Mouse (Mus musculus) kidney, postnatal 0 days (tissue): ENCODE results near the gene H3f3b. TPM values are rescaled to one million over a fixed set of nuclear protein-coding genes. Genes with fewer than 3 reads are reported as not detected.
A peak's percentile ranks its signal among the peaks of the same experiment; 100 is the strongest.

Experiments
- ATAC-seq: fragments of 200-750 bp; cut with Nextera tagmentation; replicated peaks from 2 replicates; pipeline ENCODE4 v1.8.0; 2017; ENCODE audit warnings: low read depth, moderate number of reproducible peaks, moderate TSS enrichment, moderate library complexity; ENCODE audit not compliant: low FRiP score
- DNase-seq: peaks from one replicate; pipeline ENCODE4 v3.0.0-alpha.2; 2016; ENCODE audit warnings: low spot score
- H3K27ac ChIP-seq: fragments of 300-500 bp; sonication (generic); 2 replicates; pipeline ENCODE4 v1.5.1; 2014; ENCODE audit warnings: mild to moderate bottlenecking
- H3K27me3 ChIP-seq: fragments of 300-500 bp; sonication (generic); 2 replicates; pipeline ENCODE4 v1.6.1; 2014; ENCODE audit warnings: low read length, mixed read lengths; ENCODE audit not compliant: insufficient read depth
- H3K36me3 ChIP-seq: fragments of 300-500 bp; sonication (generic); 2 replicates; pipeline ENCODE4 v1.6.1; 2014; ENCODE audit warnings: low read length, mixed read lengths; ENCODE audit not compliant: insufficient read depth
- H3K4me1 ChIP-seq: fragments of 300-500 bp; sonication (generic); replicated peaks from 2 replicates; pipeline ENCODE4 v1.6.1; 2014; ENCODE audit warnings: antibody characterized with exemption, low read length, mixed read lengths; ENCODE audit not compliant: insufficient read depth
- H3K4me2 ChIP-seq: fragments of 300-500 bp; sonication (generic); 2 replicates; pipeline ENCODE4 v1.6.1; 2014; ENCODE audit warnings: mild to moderate bottlenecking, low read length, moderate library complexity, mixed read lengths
- H3K4me3 ChIP-seq: fragments of 300-500 bp; sonication (generic); replicated peaks from 2 replicates; pipeline ENCODE4 v1.5.1; 2014; ENCODE audit warnings: low read depth, low read length
- H3K9ac ChIP-seq: fragments of 300-500 bp; sonication (generic); 2 replicates; pipeline ENCODE4 v1.6.1; 2014; ENCODE audit warnings: low read depth, low read length
- H3K9me3 ChIP-seq: fragments of 300-500 bp; sonication (generic); replicated peaks from 2 replicates; pipeline ENCODE4 v1.6.1; 2016; ENCODE audit warnings: low read length, inconsistent platforms, mixed read lengths
- CTCF ChIP-seq: IDR thresholded peaks from 2 replicates; pipeline ENCODE4 v1.5.1; 2016; ENCODE audit warnings: antibody characterized with exemption, low read depth, mild to moderate bottlenecking, moderate library complexity
- WGBS: fragments of 180-500 bp; shearing (Covaris S2); extraction: QIAGEN DNeasy Blood & Tissue Kit; methylation state at CpG from one replicate; pipeline ENCODE4 v1.1.7; 2014; 5-methylcytosine and 5-hydroxymethylcytosine counted together
- polyA plus RNA-seq: library from polyadenylated mRNA; unstranded; fragments of >200 nt; fragmentation: Nextera tagmentation; extraction: Ambion mirVana; gene quantifications from 2 replicates; pipeline ENCODE4 v1.2.1, GENCODE M21; 2015

The H3f3b gene
- polyA plus RNA-seq, 1 experiment from 2014 or later: 1,980 TPM

DNA sequence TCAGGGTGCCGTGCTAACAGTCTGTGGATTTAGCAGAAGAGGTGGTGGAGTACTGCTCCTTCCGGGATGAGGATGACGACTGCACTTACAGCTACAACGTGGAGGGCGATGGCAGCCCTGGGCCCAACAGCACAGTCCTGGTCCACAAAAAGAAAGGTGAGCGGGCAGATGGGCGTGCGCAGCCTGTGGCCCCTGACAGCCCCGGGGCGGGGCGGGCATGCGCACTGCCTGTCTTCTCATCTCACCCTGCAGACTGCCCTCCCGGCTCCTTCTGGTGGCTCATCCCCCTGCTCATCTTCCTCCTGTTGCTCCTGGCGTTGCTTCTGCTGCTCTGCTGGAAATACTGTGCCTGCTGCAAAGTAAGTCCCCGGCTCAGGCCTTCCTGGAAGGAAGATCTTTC lies 38.1 kb downstream of the H3f3b start:
- no peaks in the 10 kb centered on the region for H3K4me1 ChIP-seq
- H3K27ac ChIP-seq: no peak overlapping the region
- H3K9me3 ChIP-seq: no peaks in the 10 kb centered on the region
- ATAC-seq: no peak
- WGBS: 48% methylated on average over 15 of the region's 15 CpGs
- no peaks in the 10 kb centered on the region for H3K27me3 ChIP-seq
- 0 out of 2 replicates have a peak overlapping the region, but pooled peaks have one; percentile 19 for H3K9ac ChIP-seq
- peak overlapping the region; percentile 13; the same call in 1 of the 2 replicates for H3K4me2 ChIP-seq
- no peak overlapping the region for H3K4me3 ChIP-seq
- DNase-seq: no peak
- TF ChIP-seq CTCF: no peak
- no peaks in the 10 kb centered on the region for H3K36me3 ChIP-seq

DNA sequence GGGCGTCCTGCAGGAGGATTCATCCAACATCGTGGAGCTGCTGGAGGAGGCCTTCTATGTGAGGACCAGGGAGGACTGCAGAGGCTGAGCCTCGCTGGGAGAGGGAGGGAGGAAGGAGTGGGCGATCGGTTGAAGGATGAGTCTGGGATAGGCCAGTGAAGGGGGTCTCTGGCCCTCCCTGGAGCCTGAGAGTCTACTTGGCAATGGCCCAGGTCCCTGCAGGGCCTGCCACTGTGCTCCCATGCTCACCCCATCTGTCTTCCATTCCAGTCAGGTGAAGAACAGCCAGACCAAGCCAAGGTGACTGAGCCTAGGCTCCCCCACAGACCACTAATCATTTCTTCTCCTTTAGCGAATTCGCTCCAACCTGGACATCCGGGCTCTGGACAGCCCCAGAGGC lies 44.5 kb downstream of the H3f3b start:
- no peaks in the 10 kb centered on the region for H3K36me3 ChIP-seq
- H3K9me3 ChIP-seq: no peaks in the 10 kb centered on the region
- no peak overlapping the region for H3K4me2 ChIP-seq
- no peak for DNase-seq
- H3K9ac ChIP-seq: no peak overlapping the region
- H3K4me1 ChIP-seq: no peaks in the 10 kb centered on the region
- no peaks in the 10 kb centered on the region for H3K27me3 ChIP-seq
- no peak for TF ChIP-seq CTCF
- 83% methylated on average over 8 of the region's 8 CpGs for WGBS
- ATAC-seq: no peak
- H3K27ac ChIP-seq: no peak overlapping the region
- no peak overlapping the region for H3K4me3 ChIP-seq

DNA sequence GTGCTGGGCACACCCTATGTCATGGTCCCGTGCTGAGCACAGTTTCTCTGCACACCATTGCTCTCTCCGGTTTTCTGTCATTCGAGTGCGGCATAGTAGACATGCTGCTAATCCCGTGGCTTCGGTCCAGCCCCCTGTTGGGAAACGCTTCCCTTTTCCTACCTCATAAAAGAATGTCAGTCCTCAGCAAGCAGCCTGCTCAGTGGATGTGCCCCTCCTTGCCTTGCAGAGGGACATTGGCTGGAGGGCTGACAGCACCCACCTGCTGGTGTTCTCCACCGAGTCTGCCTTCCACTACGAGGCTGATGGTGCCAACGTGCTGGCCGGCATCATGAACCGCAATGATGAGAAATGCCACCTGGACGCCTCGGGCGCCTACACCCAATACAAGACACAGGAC lies 45.3 kb downstream of the H3f3b start:
- Histone ChIP-seq H3K4me1 (no peaks in the 10 kb centered on the region), H3K27me3 (no peaks in the 10 kb centered on the region), H3K4me2 (no peak overlapping the region), H3K4me3 (no peak overlapping the region), H3K27ac (no peak overlapping the region), H3K36me3 (no peaks in the 10 kb centered on the region), H3K9me3 (no peaks in the 10 kb centered on the region), H3K9ac (no peak overlapping the region)
- TF ChIP-seq CTCF: no peak
- no peak for ATAC-seq
- DNase-seq: no peak
- 86% methylated on average over 15 of the region's 15 CpGs for WGBS

DNA sequence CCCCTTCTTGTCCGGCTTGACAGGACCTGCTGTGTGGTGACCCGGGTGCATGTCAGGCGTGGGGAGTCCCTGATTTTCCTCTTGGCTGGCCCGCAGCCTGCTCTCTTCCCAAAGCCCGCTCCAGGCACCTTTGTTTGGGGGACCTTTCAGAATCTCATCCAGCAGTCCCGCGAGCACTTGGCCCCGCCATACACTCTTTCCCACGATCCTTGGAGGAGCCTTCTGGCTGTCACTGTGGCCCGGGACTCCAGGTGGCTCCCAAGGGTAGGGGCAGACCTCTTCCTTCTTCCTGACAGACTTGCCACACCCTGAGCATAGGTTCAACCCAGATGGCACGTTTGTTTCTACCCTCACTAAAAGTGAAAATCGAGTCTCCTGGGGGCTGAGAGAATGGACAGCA lies 52.2 kb downstream of the H3f3b start:
- H3K27ac ChIP-seq: no peak overlapping the region
- 23% methylated on average over 12 of the region's 12 CpGs for WGBS
- 0 out of 2 replicates have a peak, but pooled peaks cover 3% of the 10 kb centered on the region for H3K27me3 ChIP-seq

DNA sequence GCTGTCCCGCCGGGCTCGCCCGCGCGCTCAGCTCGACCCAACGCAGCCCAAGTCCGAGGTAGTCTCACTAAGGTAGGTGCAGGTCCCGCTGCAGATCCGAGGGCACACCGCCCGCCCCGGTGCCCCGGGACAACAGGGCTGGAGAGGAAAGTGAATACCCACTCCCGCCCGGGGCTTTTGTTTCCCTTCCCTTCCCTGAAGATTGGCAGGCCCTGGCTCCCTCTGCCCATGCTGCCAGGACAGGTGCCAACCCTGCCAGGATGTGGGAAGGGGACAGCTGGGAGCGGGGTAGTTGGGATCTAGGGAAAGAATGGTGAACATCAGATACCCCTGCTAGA lies 52.7 kb downstream of the H3f3b start:
- H3K4me3 ChIP-seq: peak overlapping the region; percentile 42
- no peak for TF ChIP-seq CTCF
- H3K4me1 ChIP-seq: no peaks in the 10 kb centered on the region
- H3K4me2 ChIP-seq: peak overlapping the region; percentile 71
- WGBS: 2% methylated on average over 18 of the region's 18 CpGs
- peak overlapping the region; percentile 52 for H3K9ac ChIP-seq
- ATAC-seq: 0 out of 2 replicates have a peak, but pooled peaks have one; percentile 2
- no peaks in the 10 kb centered on the region for H3K36me3 ChIP-seq
- H3K27me3 ChIP-seq: 0 out of 2 replicates have a peak, but pooled peaks cover 3% of the 10 kb centered on the region
- no peak for DNase-seq
- no peaks in the 10 kb centered on the region for H3K9me3 ChIP-seq
- H3K27ac ChIP-seq: peak overlapping the region; percentile 37; the same call in 1 of the 2 replicates

More for the DNA sequence above, 52.2 kb downstream of the H3f3b start:
- no peak for TF ChIP-seq CTCF
- 0 out of 2 replicates have a peak overlapping the region, but pooled peaks have one; percentile 52 for H3K9ac ChIP-seq
- no peaks in the 10 kb centered on the region for H3K9me3 ChIP-seq
- ATAC-seq (no peak), DNase-seq (no peak)
- no peaks in the 10 kb centered on the region for H3K4me1 ChIP-seq
- H3K4me3 ChIP-seq: peak overlapping the region; percentile 42
- peak overlapping the region; percentile 71 for H3K4me2 ChIP-seq
- H3K36me3 ChIP-seq: no peaks in the 10 kb centered on the region

DNA sequence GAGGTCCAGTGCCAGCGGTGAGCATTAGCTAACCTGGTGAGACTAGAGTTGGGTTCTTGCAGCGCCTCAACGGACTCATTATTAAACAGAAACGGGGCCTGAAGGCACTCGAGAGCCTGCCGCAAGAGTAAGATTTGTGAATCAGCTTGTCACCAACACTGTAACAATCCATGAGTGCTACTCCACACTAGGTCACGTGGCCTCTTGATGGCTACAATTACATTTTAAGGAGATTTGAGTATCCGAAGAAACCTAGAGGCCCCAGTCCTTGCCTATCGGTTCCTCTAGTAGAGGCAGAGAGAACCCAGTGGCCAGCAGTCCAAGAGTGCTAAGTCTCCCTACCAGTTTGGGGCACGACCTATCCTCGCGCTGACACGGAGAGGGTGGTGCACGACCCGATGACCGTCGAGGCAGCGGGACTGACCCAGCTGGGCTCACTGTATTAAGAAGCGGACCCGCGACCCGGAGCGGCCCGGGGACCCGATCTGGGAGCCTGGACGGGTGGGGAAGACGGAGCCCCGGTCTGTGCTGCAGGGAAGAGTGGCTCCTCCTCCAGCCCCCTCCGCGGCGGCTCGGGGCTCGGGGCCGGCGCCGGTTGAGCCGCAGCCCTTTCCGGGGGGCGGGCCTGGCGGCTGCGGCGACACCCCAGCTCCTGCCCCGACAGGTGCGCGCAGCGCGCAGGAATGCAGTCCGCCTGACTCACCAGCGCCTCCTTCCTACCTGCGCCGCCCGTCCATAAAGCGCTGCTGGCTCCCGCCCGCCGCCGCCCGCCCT lies 53.3 kb downstream of the H3f3b start, which contains the start of gene Itgb4:
Itgb4 (plus strand) TSS at position 401 of the 774 bp plus-strand sequence.
- H3K4me3 ChIP-seq: peak within 1 kb of the TSS; percentile 42
- no peaks in the 10 kb centered on the region for H3K36me3 ChIP-seq
- DNase-seq (peak; percentile 32), ATAC-seq (peak; percentile 60)
- 0 out of 2 replicates have a peak, but pooled peaks cover 4% of the 10 kb centered on the region for H3K4me1 ChIP-seq
- WGBS: 8% methylated on average over 54 of the region's 58 CpGs
- peak within 1 kb of the TSS; percentile 52 for H3K9ac ChIP-seq
- H3K4me2 ChIP-seq: peak within 1 kb of the TSS; percentile 71
- H3K27me3 ChIP-seq: 0 out of 2 replicates have a peak, but pooled peaks cover 3% of the 10 kb centered on the region
- no peaks in the 10 kb centered on the region for H3K9me3 ChIP-seq
- peak within 1 kb of the TSS; percentile 37; the same call in 1 of the 2 replicates for H3K27ac ChIP-seq
- peak; percentile 40 for TF ChIP-seq CTCF

Other genes with a start within 250 kb of the H3f3b start
- gene Caskin2, start 214.3 kb downstream of the H3f3b start, polyA plus RNA-seq: 14.2 and 14.4 TPM in 2 replicates
- 34.7 and 36.2 TPM in 2 replicates for gene Tsen54, start 213.2 kb downstream of the H3f3b start, polyA plus RNA-seq
- gene Llgl2, start 203.9 kb downstream of the H3f3b start, polyA plus RNA-seq: 54.5 and 61.2 TPM in 2 replicates
- gene Myo15b, start 169.6 kb downstream of the H3f3b start, polyA plus RNA-seq: 16.5 and 17.6 TPM in 2 replicates
- 11.1 and 12.1 TPM in 2 replicates for gene Smim5, start 128.0 kb downstream of the H3f3b start, polyA plus RNA-seq
- 13.7 and 16.1 TPM in 2 replicates for gene Smim6, start 115.9 kb downstream of the H3f3b start, polyA plus RNA-seq
- gene Sap30bp, start 94.7 kb downstream of the H3f3b start, polyA plus RNA-seq: 37.2 and 40.1 TPM in 2 replicates
- 11.1 and 11.7 TPM in 2 replicates for gene Recql5, start 94.5 kb downstream of the H3f3b start, polyA plus RNA-seq
- gene Itgb4, start 53.3 kb downstream of the H3f3b start, polyA plus RNA-seq: 2.9 and 3.1 TPM in 2 replicates
- 149 and 156 TPM in 2 replicates for gene Galk1, start 15.2 kb downstream of the H3f3b start, polyA plus RNA-seq
- 21.4 and 23.3 TPM in 2 replicates for gene Unk, start 2.4 kb upstream of the H3f3b start, polyA plus RNA-seq
- 0.54 and 0.75 TPM in 2 replicates for gene Unc13d, start 50.0 kb upstream of the H3f3b start, polyA plus RNA-seq
- 121 and 125 TPM in 2 replicates for gene Wbp2, start 59.0 kb upstream of the H3f3b start, polyA plus RNA-seq
- gene Trim47, start 99.2 kb upstream of the H3f3b start, polyA plus RNA-seq: 40.8 and 41.7 TPM in 2 replicates
- gene Trim65, start 103.2 kb upstream of the H3f3b start, polyA plus RNA-seq: 3.1 and 3.3 TPM in 2 replicates
- gene Mrpl38, start 110.9 kb upstream of the H3f3b start, polyA plus RNA-seq: 81.1 and 89.8 TPM in 2 replicates
- gene Fbf1, start 140.2 kb upstream of the H3f3b start, polyA plus RNA-seq: 16.8 and 20.0 TPM in 2 replicates
- 44.0 and 47.2 TPM in 2 replicates for gene Ten1, start 170.9 kb upstream of the H3f3b start, polyA plus RNA-seq
- 55.5 and 64.0 TPM in 2 replicates for gene Acox1, start 171.1 kb upstream of the H3f3b start, polyA plus RNA-seq
- 3.9 and 4.1 TPM in 2 replicates for gene Evpl, start 210.1 kb upstream of the H3f3b start, polyA plus RNA-seq
- 62.1 and 69.1 TPM in 2 replicates for gene Srp68, start 246.3 kb upstream of the H3f3b start, polyA plus RNA-seq